Mouse (Mus musculus): Measurements from ENCODE around the gene Gpr25. TPM values are rescaled to one million over a fixed set of nuclear protein-coding genes. Genes with fewer than 3 reads are reported as not detected.

Gpr25 gene
- total RNA-seq (2012; rRNA removed): not detected in 2 replicates

DNA sequence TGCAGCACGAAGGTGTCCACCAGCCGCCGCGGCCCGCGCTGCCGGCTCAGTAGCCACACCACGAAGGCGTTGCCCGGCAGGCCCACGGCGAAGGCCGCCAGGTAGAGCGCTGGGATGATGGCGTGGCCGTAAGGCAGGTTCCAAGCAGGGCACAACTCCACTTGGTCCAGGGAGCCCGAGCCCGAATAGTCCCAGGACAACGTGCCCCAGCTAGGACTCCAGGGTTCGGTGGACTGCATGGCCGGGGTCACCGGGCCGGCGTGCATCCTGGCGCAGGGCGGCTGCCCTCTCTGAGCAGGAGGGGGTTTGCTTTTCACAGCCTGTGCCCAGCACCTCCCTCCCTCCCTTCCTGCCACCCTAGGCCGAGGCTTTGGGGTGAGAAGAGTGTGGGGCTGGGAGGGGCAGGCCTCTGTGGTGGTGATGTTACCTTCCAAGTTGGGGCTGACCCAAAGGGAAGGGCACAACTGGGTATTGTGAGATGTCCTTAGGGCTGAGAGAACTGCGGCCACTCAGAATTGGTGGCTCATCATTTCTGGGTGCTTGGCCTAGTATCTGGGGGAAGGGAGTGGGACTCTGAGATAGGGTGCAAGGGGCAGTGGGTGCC is at the start of gene Gpr25:
Gpr25 (minus strand) TSS at position 239 of the 604 bp plus-strand sequence.
- Histone ChIP-seq H3K36me3 (ENCODE audit: control insufficient read depth, insufficient read depth, low read length, poor library complexity, severe bottlenecking) (no peaks in the 10 kb centered on the region), H3K9ac (ENCODE audit: insufficient read depth, low read depth, low read length, poor library complexity, severe bottlenecking) (peak within 1 kb of the TSS; percentile 59), H3K27ac (ENCODE audit: insufficient read depth, low read depth, low read length, poor library complexity, severe bottlenecking) (no peak within 1 kb of the TSS), H3K4me3 (ENCODE audit: insufficient read depth in 1 of 2, low read depth in 1 of 2, low read length in 2 of 2, poor library complexity in 1 of 2, severe bottlenecking in 1 of 2) (peak within 1 kb of the TSS; percentile 68 to 74), H3K4me1 (ENCODE audit: control insufficient read depth in 2 of 2, insufficient read depth in 2 of 2, low read length in 2 of 2, poor library complexity in 1 of 2) (peaks cover 0 to 3% of the 10 kb centered on the region in 2 experiments; a peak in 2 of 4 replicates), H3K9me3 (ENCODE audit: control insufficient read depth, insufficient read depth, low read depth, low read length) (no peaks in the 10 kb centered on the region)
- no peak for DNase-seq (ENCODE audit: low read depth, low spot score)
- in situ Hi-C loops (cut with MboI; ENCODE audit: low sequenced_read_pairs in 2 of 2, unreplicated experiment in 2 of 2): no loop called here
- TF ChIP-seq CHD2 (IDR thresholded peaks at IDR 0.05; ENCODE audit: low read depth, low read length) (no peak), ZNF384 (IDR thresholded peaks at IDR 0.05; ENCODE audit: low read depth, low read length) (no peak), MAFK (IDR thresholded peaks at IDR 0.05; ENCODE audit: insufficient read depth, low read depth, low read length) (no peak), HCFC1 (IDR thresholded peaks at IDR 0.05; ENCODE audit: borderline replicate concordance, insufficient read depth, low read length) (no peak), ZC3H11A (IDR thresholded peaks at IDR 0.05; ENCODE audit: borderline replicate concordance, low read depth, low read length) (no peak)

DNA sequence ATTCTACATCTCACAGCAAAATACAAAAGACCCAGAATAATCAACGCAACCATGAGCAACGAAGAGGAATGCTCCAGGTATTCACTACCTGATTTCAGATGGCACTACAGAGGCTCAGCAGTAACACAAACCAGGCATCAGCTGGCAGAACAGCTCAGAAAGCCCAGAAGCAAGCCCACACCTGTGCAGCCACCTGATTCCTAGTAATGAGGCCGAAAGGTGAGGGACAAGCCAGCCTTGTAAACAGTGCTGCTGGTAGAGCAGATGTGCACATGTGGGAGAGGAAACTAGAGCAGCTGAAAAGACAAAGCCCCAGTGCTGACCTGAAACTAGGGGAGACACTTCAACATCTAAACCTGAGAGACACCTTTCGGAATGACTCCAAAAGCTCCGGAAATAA is 48.5 kb upstream of the Gpr25 start:
- in situ Hi-C loops (cut with MboI; ENCODE audit: low sequenced_read_pairs in 2 of 2, unreplicated experiment in 2 of 2): no loop called here
- Histone ChIP-seq H3K9ac (ENCODE audit: insufficient read depth, low read depth, low read length, poor library complexity, severe bottlenecking) (no peak overlapping the region), H3K4me1 (ENCODE audit: control insufficient read depth in 2 of 2, insufficient read depth in 2 of 2, low read length in 2 of 2, poor library complexity in 1 of 2) (no peaks in the 10 kb centered on the region), H3K36me3 (ENCODE audit: control insufficient read depth, insufficient read depth, low read length, poor library complexity, severe bottlenecking) (no peaks in the 10 kb centered on the region), H3K27ac (ENCODE audit: insufficient read depth, low read depth, low read length, poor library complexity, severe bottlenecking) (no peak overlapping the region), H3K9me3 (ENCODE audit: control insufficient read depth, insufficient read depth, low read depth, low read length) (no peaks in the 10 kb centered on the region), H3K4me3 (ENCODE audit: insufficient read depth in 1 of 2, low read depth in 1 of 2, low read length in 2 of 2, poor library complexity in 1 of 2, severe bottlenecking in 1 of 2) (no peak overlapping the region)
- DNase-seq (ENCODE audit: low read depth, low spot score): no peak
- TF ChIP-seq CHD2 (IDR thresholded peaks at IDR 0.05; ENCODE audit: low read depth, low read length): no peak
- TF ChIP-seq HCFC1 (IDR thresholded peaks at IDR 0.05; ENCODE audit: borderline replicate concordance, insufficient read depth, low read length): no peak
- TF ChIP-seq MAFK (IDR thresholded peaks at IDR 0.05; ENCODE audit: insufficient read depth, low read depth, low read length): no peak
- no peak for TF ChIP-seq ZC3H11A (IDR thresholded peaks at IDR 0.05; ENCODE audit: borderline replicate concordance, low read depth, low read length)
- TF ChIP-seq ZNF384 (IDR thresholded peaks at IDR 0.05; ENCODE audit: low read depth, low read length): no peak

DNA sequence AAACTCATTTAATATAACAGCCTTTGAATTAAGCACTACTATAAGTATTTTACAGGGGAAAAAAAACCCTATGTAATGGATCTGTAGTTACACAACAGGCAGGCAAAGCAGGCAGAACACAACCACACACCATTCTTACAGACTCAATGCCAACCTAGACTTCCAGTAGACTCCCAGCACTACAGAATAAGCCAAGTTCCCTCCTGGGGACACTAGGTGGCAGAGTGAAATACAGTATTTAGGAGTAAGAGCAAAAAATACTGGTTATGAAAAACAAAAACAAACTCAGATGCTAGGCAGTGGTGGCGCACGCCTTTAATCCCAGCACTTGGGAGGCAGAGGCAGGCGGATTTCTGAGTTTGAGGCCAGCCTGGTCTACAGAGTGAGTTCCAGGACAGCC is 45.8 kb upstream of the Gpr25 start:
- Histone ChIP-seq H3K4me1 (ENCODE audit: control insufficient read depth in 2 of 2, insufficient read depth in 2 of 2, low read length in 2 of 2, poor library complexity in 1 of 2) (no peaks in the 10 kb centered on the region), H3K4me3 (ENCODE audit: insufficient read depth in 1 of 2, low read depth in 1 of 2, low read length in 2 of 2, poor library complexity in 1 of 2, severe bottlenecking in 1 of 2) (no peak overlapping the region), H3K9me3 (ENCODE audit: control insufficient read depth, insufficient read depth, low read depth, low read length) (no peaks in the 10 kb centered on the region), H3K9ac (ENCODE audit: insufficient read depth, low read depth, low read length, poor library complexity, severe bottlenecking) (no peak overlapping the region), H3K36me3 (ENCODE audit: control insufficient read depth, insufficient read depth, low read length, poor library complexity, severe bottlenecking) (peaks cover 3% of the 10 kb centered on the region; the same call in 1 of the 2 replicates), H3K27ac (ENCODE audit: insufficient read depth, low read depth, low read length, poor library complexity, severe bottlenecking) (no peak overlapping the region)
- in situ Hi-C loops (cut with MboI; ENCODE audit: low sequenced_read_pairs in 2 of 2, unreplicated experiment in 2 of 2): no loop called here
- no peak for TF ChIP-seq ZNF384 (IDR thresholded peaks at IDR 0.05; ENCODE audit: low read depth, low read length)
- TF ChIP-seq ZC3H11A (IDR thresholded peaks at IDR 0.05; ENCODE audit: borderline replicate concordance, low read depth, low read length): no peak
- no peak for TF ChIP-seq MAFK (IDR thresholded peaks at IDR 0.05; ENCODE audit: insufficient read depth, low read depth, low read length)
- TF ChIP-seq CHD2 (IDR thresholded peaks at IDR 0.05; ENCODE audit: low read depth, low read length): no peak
- TF ChIP-seq HCFC1 (IDR thresholded peaks at IDR 0.05; ENCODE audit: borderline replicate concordance, insufficient read depth, low read length): no peak
- DNase-seq (ENCODE audit: low read depth, low spot score): no peak

DNA sequence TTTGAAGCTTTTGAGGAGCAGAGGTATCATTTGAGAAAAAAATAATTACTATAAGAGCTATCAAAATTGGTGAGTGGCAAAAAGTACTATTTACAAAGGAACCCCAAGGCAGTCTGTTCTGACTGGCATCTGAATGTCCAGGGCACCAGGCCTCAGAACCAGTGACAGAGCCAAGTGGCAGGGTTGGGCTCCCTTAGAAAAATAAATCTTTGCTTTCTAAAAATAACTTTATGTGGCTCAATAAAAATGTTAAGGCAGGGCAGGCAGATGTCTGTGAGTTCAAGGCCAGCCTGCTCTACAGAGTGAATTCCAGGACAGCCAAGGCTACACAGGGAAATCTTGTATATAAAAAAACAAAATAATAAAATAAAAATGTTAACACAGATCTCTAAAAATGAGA is 33.3 kb upstream of the Gpr25 start:
- TF ChIP-seq MAFK (IDR thresholded peaks at IDR 0.05; ENCODE audit: insufficient read depth, low read depth, low read length) (no peak), HCFC1 (IDR thresholded peaks at IDR 0.05; ENCODE audit: borderline replicate concordance, insufficient read depth, low read length) (no peak), ZC3H11A (IDR thresholded peaks at IDR 0.05; ENCODE audit: borderline replicate concordance, low read depth, low read length) (no peak), ZNF384 (IDR thresholded peaks at IDR 0.05; ENCODE audit: low read depth, low read length) (no peak), CHD2 (IDR thresholded peaks at IDR 0.05; ENCODE audit: low read depth, low read length) (no peak)
- H3K36me3 ChIP-seq (ENCODE audit: control insufficient read depth, insufficient read depth, low read length, poor library complexity, severe bottlenecking): no peaks in the 10 kb centered on the region; the same call in 1 of the 2 replicates
- H3K4me1 ChIP-seq (ENCODE audit: control insufficient read depth in 2 of 2, insufficient read depth in 2 of 2, low read length in 2 of 2, poor library complexity in 1 of 2): peaks cover 0 to 2% of the 10 kb centered on the region in 2 experiments; a peak in 1 of 4 replicates
- no peak overlapping the region for H3K4me3 ChIP-seq (ENCODE audit: insufficient read depth in 1 of 2, low read depth in 1 of 2, low read length in 2 of 2, poor library complexity in 1 of 2, severe bottlenecking in 1 of 2)
- in situ Hi-C loops (cut with MboI; ENCODE audit: low sequenced_read_pairs in 2 of 2, unreplicated experiment in 2 of 2): no loop called here
- no peak for DNase-seq (ENCODE audit: low read depth, low spot score)
- H3K9ac ChIP-seq (ENCODE audit: insufficient read depth, low read depth, low read length, poor library complexity, severe bottlenecking): no peak overlapping the region
- no peaks in the 10 kb centered on the region for H3K9me3 ChIP-seq (ENCODE audit: control insufficient read depth, insufficient read depth, low read depth, low read length)
- H3K27ac ChIP-seq (ENCODE audit: insufficient read depth, low read depth, low read length, poor library complexity, severe bottlenecking): no peak overlapping the region

Data from ES-E14 (cell line).